Mouse (Mus musculus) retina, adult 2 months (tissue): ENCODE measurements around the gene Drc7.
"Not testable (repeated sequence)": the region's sequence is repeated elsewhere in the genome, so short reads cannot be mapped to it uniquely, and the experiment has no call there.

Source experiments
- DNase-seq: peaks from one replicate; pipeline ENCODE4 v3.0.0-alpha.2; 2012; ENCODE audit warnings: low read depth, low spot score

Gene Drc7

GRCm38 (mm10) chr8:95054927-95055510 lies at the start of gene Drc7:
Gene Drc7, plus strand, starts transcription at chr8:95055103.
- DNase-seq = no peak

DNA sequence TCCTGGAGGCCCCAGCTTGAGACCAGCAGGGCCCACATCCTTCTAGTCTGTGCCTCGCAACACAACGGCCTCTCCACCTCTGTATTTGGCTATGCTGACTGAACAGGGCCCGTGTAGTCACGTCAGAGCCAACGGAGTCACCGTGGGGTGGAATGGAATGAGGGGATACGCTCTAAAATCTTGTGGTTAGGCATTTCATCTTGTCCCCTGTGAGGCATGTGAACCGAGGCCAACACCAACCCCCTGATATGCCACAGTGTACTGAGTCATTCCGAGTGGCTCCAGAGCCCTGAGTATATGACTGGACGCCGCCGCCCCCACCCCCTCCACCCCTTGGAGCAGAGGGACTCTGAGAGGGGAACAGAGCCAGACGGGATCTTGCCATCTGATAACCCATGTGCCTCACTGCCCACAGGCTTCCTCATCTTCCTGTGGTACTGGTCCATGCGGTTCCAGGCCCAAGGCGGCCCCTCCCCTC lies 42.4 kb upstream of the Drc7 start:
- DNase-seq = no peak

GRCm38 (mm10) chr8:95015866-95016265 lies 39.0 kb upstream of the Drc7 start:
- DNase-seq = no peak

GRCm38 (mm10) chr8:95016684-95017083 lies 38.2 kb upstream of the Drc7 start:
- DNase-seq = no peak

- DNase-seq = no peak
These were observed 37.5 kb upstream of the Drc7 start, which contains the start of gene Adgrg3 for GRCm38 (mm10) chr8:95017451-95017850. Gene Adgrg3, plus strand, starts transcription at chr8:95017692.

- DNase-seq = no peak
These were observed 36.8 kb upstream of the Drc7 start for GRCm38 (mm10) chr8:95017969-95018635.

DNA sequence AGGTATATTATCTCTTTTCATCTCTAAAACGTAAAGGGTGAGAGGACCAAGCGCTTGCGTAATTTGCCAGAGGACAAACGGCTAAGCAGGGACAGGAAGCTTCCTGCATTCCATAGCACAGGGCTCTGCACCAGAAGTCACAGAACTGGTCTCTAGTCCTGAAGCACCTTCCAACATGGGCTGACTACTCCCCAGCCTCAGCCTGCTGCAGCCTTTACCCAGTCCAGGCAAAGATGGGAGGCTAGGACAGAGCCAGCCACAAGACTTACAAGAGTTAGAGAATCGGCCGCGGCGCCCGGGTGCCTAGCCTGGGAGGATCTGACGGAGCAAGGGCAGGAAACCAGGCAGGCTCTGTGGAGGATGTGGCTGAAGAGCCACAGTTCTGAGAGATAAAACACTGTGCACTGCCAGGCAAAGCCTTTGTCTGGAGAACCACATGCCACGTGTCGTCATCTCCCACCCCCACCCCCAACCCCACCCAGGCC lies 34.6 kb upstream of the Drc7 start:
- DNase-seq = no peak

GRCm38 (mm10) chr8:95020821-95021220 lies 34.1 kb upstream of the Drc7 start:
- DNase-seq = no peak

DNA sequence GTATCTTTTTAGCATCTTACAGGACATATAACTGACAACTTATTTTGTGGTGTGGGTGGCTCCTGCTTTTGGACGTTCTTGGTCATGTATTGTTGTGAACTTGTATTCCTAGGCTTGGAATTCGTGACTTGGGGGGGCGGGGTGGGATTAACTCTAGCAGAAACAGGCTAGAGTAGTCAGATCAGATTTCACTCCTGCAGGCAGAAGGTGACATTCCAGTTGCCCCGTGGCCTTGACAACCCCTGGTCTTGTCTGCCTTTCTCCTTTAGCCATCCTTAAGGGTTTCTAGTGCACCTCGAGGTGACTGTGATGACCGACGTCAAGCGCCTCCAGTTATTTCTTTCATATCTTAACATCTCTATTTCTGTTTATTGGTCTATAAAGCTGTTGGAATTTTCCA lies 31.7 kb upstream of the Drc7 start:
- no peak for DNase-seq

DNA sequence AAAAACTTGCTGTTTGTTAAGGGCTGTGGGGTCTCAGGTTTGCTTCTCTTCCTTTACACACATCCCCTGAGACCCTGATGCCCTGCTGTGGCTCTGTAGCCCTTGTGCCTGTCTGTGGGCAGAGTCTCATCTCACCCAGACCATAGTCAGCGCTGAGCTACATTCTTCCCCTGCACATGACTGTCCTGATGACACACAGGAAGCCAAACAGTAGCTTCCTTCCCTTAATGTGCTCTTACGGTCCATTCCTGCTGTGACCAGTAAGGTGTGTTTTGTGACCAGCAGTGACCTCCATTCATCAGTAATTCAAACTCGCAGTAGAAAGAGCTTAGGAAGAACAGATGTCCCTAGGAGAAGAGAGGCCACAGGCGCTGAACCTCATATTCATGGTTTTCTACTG lies 30.5 kb upstream of the Drc7 start:
- no peak for DNase-seq

DNA sequence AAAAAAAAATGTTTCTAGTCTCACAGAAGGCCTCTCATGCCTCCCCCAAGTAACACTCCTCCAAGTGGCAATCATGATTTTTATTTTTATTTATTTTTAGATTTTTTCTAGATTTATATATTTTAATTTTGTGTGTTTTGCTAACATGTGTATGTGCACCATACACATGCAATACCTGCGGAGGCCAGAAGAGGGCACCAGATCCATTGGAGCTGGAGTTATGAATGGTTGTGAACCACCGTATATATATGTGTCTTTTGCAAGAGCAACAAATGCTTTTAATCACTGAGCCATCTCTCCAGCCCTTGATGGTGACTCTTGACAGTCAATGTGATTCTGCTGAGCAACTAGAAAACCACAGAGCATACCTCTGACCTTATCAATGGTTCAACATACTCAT lies 29.5 kb upstream of the Drc7 start:
- DNase-seq = no peak

DNA sequence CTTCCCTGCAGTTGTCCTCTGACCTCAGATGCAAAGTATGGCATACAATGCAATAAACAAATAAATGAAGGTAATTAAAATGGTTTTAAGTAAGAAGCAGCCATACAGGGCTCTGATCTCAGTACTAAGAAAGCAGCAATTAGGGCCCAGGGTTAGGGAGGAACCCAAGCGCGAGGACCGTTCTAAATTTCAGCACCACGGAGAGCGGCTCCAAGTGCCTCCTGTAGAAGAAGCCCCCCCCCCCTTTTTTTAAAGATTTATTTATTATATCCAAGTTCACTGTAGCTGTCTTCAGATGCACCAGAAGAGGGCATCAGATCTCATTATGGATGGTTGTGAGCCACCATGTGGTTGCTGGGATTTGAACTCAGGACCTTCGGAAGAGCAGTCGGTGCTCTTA lies 26.5 kb upstream of the Drc7 start:
- not testable (repeated sequence) for DNase-seq

DNA sequence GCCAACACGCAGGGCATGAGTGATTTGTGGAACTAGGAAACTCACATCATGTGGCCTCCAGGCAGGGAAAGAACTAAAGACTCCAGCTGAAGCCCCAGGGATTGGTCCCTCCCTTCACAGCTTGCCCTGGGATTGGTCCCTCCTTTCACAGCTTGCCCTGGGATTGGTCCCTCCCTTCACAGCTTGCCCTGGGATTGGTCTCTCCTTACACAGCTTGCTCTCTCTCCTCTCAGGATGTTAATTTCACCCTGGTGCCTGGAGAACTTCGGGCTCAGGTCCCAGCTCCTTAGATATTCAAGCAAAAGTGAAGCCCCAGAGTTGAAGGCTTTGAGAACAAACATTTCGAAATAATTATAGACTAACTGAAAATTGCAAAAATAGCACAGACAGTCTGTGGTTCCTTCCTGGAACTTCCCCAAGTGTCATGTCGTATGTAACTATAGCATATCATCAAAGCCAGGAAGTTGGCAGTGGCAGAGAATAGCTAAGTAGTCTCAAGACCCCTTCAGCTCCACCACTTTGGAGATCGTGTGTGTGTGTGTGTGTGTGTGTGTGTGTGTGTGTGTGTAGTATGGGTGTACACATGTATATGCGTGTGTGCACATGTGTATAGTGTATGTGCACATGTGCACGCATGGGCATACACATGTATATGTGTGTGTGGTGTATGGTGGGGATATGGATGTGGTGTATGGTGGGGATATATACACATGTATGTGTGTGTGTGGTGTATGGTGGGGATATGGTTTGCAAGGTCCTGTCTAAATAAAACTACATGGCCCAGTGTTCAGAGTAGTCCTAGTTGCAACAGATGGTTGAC lies 17.6 kb upstream of the Drc7 start:
- DNase-seq = no peak

DNA sequence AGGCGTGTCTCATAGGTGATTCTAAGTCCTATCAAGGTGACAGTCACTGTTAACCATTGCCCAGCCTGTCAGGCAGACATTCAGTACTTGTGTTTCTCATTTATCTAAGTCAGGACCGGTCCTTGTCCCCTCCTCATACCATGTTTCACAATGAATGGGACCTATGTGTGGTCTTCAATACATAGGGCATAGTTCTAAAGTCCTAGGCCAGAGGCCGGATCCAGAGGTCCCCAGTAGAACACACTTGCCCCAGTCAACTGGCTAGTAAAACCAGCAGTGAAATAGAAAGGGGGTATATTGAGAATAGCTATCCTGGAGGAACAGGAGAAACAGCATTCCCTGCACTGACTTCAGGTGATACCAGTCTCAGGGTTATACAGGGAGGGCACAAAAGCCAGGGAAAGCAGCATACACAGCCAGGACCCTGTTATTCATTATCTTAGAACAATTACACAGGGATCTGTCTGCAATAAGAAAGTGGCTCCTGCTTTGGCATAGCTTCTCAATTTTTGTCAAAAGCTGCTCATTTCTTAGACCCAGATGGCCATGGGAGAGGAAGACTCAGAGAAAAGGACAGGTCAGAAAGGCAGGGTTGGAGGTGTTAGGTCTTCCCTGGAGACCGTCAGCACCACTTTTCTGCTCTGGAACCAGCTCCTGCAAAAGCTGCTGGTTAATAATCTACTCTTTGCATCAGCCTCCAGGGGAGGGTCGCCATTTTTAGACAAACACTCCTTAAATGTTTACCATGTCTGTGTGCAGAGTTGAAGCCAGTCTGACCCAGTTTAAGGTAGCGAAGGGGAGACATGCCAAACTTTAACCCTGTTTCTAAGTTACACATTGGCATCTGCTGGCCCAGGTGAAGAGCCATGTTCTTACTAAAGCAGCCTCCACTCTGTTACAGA lies 12.8 kb upstream of the Drc7 start:
- no peak for DNase-seq

- DNase-seq = no peak
These were observed 10.1 kb upstream of the Drc7 start for GRCm38 (mm10) chr8:95044811-95045210.

- no peak for DNase-seq
These were observed 7.9 kb upstream of the Drc7 start for GRCm38 (mm10) chr8:95046982-95047381.

- DNase-seq = no peak
These were observed 6.8 kb upstream of the Drc7 start for GRCm38 (mm10) chr8:95047884-95048680.

- no peak for DNase-seq
These were observed 5.3 kb upstream of the Drc7 start for GRCm38 (mm10) chr8:95049636-95050035.

DNA sequence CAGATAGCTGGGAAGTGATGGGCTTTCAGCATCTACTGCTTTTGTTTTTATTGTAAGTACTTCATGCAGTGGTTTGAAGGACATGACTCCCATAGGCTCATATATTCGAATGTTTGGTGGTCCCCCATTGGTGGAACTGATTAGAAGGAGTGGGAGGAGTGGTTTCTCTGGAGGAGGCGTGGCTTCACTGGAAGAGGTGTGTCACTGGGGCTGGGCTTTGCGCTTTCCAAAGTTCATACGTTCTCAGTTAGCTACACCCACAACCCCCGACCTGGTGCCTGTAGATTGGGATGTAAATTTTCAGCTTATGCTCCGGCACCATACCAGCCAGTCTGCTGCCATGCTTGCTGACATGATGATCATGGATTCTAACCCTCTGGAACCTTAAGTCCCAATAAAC lies 465 bp upstream of the Drc7 start:
- DNase-seq = no peak

- DNase-seq = no peak
These were observed 1.5 kb downstream of the Drc7 start for GRCm38 (mm10) chr8:95056414-95056813.

GRCm38 (mm10) chr8:95058661-95059060 lies 3.8 kb downstream of the Drc7 start:
- no peak for DNase-seq
